ENCODE assay signal across 8 mouse cellular contexts in the genomic region with DNA sequence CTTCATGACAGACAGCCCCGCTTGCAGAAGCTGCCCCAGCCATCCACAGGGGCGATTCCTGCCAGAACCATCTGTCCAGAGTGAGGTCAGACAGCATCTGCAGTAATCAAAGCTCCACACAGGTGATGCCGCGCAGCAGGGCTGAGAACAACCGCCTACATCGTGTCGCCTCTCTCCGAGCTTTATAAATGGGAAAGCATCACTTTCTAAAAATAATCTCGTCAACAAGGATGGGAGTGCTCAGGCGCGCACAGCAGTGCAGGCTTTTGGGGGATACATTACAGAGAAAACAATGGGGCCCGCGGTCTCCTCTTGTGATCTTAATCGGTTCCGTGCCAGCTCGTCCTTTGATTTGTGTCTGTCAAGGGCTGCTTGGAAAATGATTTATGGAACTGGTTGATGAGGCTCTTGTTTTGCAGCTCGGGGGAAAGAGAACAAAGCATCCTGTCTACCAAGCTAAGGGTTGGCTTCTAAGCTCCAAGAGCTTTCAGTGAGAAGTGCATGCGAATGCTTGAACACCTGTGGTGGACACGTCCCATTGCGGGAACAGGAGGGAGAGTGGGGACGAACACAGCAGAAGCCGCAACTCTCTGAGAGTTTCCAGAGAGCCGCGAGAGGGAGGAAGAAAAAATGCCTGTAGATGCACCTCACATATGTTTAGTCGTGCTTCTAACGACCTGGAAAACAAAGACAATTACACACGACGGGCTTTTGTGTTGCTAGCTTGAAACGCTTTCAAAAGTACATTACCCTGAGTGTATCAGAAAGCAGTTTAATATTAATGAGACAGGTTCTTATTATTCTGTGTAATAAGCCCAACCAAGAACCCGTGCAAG. TPM values are rescaled to one million over a fixed set of nuclear protein-coding genes. Genes with fewer than 3 reads are reported as not detected.
DNase-seq lines count a peak whose midpoint lies in the region; ATAC-seq lines count a peak whose summit lies in the region.

No protein-coding gene starts in this region.

- H3K4me2 ChIP-seq in forebrain, embryonic 11.5 days (ENCODE audit: low read depth, low read length, severe bottlenecking), result peak overlapping the region; percentile 47
- H3K4me2 ChIP-seq in limb, embryonic 12.5 days, result peak overlapping the region; percentile 45

- H3K9ac ChIP-seq in forebrain, embryonic 11.5 days (ENCODE audit: low read length), result peak overlapping the region; percentile 9
- H3K9ac ChIP-seq in limb, embryonic 12.5 days (replicated peaks), result 0 out of 2 replicates have a peak overlapping the region, but pooled peaks have one; percentile 34

- H3K27ac ChIP-seq in heart, embryonic 10.5 days, result no peak overlapping the region; the same call in 1 of the 2 replicates
- H3K27ac ChIP-seq in forebrain, embryonic 11.5 days (ENCODE audit: low read depth, low read length), result no peak overlapping the region
- H3K27ac ChIP-seq in limb, embryonic 12.5 days, result no peak overlapping the region

- H3K36me3 ChIP-seq in heart, embryonic 10.5 days, result no peaks in the 10 kb centered on the region
- no peaks in the 10 kb centered on the region for H3K36me3 ChIP-seq in forebrain, embryonic 11.5 days (ENCODE audit: control insufficient read depth, insufficient read depth, low read length)
- H3K36me3 ChIP-seq in limb, embryonic 12.5 days, result no peaks in the 10 kb centered on the region

- H3K27me3 ChIP-seq in heart, embryonic 10.5 days (ENCODE audit: insufficient read depth, poor library complexity, severe bottlenecking), result peaks cover 16% of the 10 kb centered on the region; the same call in 1 of the 2 replicates
- no peaks in the 10 kb centered on the region; the same call in 1 of the 2 replicates for H3K27me3 ChIP-seq in forebrain, embryonic 11.5 days (ENCODE audit: control insufficient read depth, insufficient read depth, low read length)
- peaks cover 15% of the 10 kb centered on the region; the same call in 1 of the 2 replicates for H3K27me3 ChIP-seq in limb, embryonic 12.5 days

- no peaks in the 10 kb centered on the region for H3K9me3 ChIP-seq in heart, embryonic 10.5 days
- no peaks in the 10 kb centered on the region for H3K9me3 ChIP-seq in forebrain, embryonic 11.5 days (ENCODE audit: control insufficient read depth, low read length)
- no peaks in the 10 kb centered on the region for H3K9me3 ChIP-seq in limb, embryonic 12.5 days

- H3K4me1 ChIP-seq in heart, embryonic 10.5 days, result peaks cover 31% of the 10 kb centered on the region
- H3K4me1 ChIP-seq in forebrain, embryonic 11.5 days (replicated peaks; ENCODE audit: control insufficient read depth, insufficient read depth, low read length), result peaks cover 19% of the 10 kb centered on the region
- H3K4me1 ChIP-seq in limb, embryonic 12.5 days (replicated peaks), result peaks cover 21% of the 10 kb centered on the region

- no peak for DNase-seq in heart, embryonic 10.5 days (ENCODE audit: low spot score)
- no peak for DNase-seq in heart, adult 18-20 months
- DNase-seq in ES-CJ7 (ENCODE audit: low read depth, low spot score), result peak; percentile 17
- no peak for DNase-seq in forebrain, embryonic 11.5 days (ENCODE audit: low spot score)
- no peak for DNase-seq in spleen, postnatal 36 days (ENCODE audit: low spot score in 2 of 2)

- H3K4me3 ChIP-seq in heart, embryonic 10.5 days, result peak overlapping the region; percentile 42
- H3K4me3 ChIP-seq in forebrain, embryonic 11.5 days (ENCODE audit: low read depth, low read length), result no peak overlapping the region
- H3K4me3 ChIP-seq in limb, embryonic 12.5 days (replicated peaks), result 0 out of 2 replicates have a peak overlapping the region, but pooled peaks have one; percentile 11

- 26% methylated on average over 30 of the region's 30 CpGs for WGBS in heart, embryonic 10.5 days
- 9% methylated on average over 30 of the region's 30 CpGs for WGBS in forebrain, embryonic 11.5 days
- 14% methylated on average over 30 of the region's 30 CpGs for WGBS in limb, embryonic 12.5 days

- no peak for ATAC-seq in forebrain, embryonic 11.5 days (replicated peaks; ENCODE audit: low FRiP score)
- no peak for ATAC-seq in limb, embryonic 12.5 days (ENCODE audit: insufficient number of reproducible peaks, insufficient read depth, low FRiP score, low TSS enrichment, low read depth)
- no peak for ATAC-seq in granulocyte monocyte progenitor cell, adult 5-6 weeks (replicated peaks; ENCODE audit: poor library complexity, severe bottlenecking)
- no peak for ATAC-seq in activated CD4-positive, CD25-positive, alpha-beta regulatory T cell, adult 4 months

RNA-seq across cellular contexts. Expression of gene Atxn1, which starts 44.2 kb away (rescaled TPM):
- polyA plus RNA-seq in heart, embryonic 10.5 days (2016; fragmentation: Nextera tagmentation; extraction: Ambion mirVana), result 3.9 and 6.2 TPM in 2 replicates
- 10 to 100 TPM; 28.5 to 34.3 TPM for total RNA-seq in heart, adult 18-20 months (2021)
- polyA plus RNA-seq in forebrain, embryonic 11.5 days (2014; fragmentation: Nextera tagmentation; extraction: Ambion mirVana), result 2.2 and 3.3 TPM in 2 replicates
- polyA plus RNA-seq in limb, embryonic 12.5 days (2016; fragmentation: Nextera tagmentation; extraction: Ambion mirVana), result 2.5 and 2.7 TPM in 2 replicates
- 26.9 and 35.7 TPM in 2 replicates for total RNA-seq in granulocyte monocyte progenitor cell, adult 5-6 weeks (2014; fragmentation: Nextera tagmentation)
- 6.0 and 11.9 TPM in 2 replicates for total RNA-seq in granulocyte monocyte progenitor cell, adult 5-6 weeks (2017)
- 10 to 100 TPM; 28.1 to 32.9 TPM for polyA plus RNA-seq in activated CD4-positive, CD25-positive, alpha-beta regulatory T cell, adult 4 months (2017; shearing (Covaris generic))
